Mouse (Mus musculus): Measurements from ENCODE around the gene Actn1.

- TF ChIP-seq CTCF (IDR thresholded peaks at IDR 0.05; ENCODE audit: low read depth) (no peak), EP300 (IDR thresholded peaks at IDR 0.05; ENCODE audit: low read depth) (no peak)
Measured at GRCm38 (mm10) chr12:80220260-80221038, 39.7 kb downstream of the Actn1 start.

Measured in heart, postnatal 0 days (tissue).